Mouse (Mus musculus) heart, postnatal 10 days (tissue): ENCODE results near the gene Ppp2r5c. TPM values are rescaled to one million over a fixed set of nuclear protein-coding genes. Genes with fewer than 3 reads are reported as not detected.
A peak's percentile ranks its signal among the peaks of the same experiment; 100 is the strongest.

Source experiments
- DNase-seq, 2 experiments: peaks; one replicate each; pipeline ENCODE4 v3.0.0; 2021
- intact Hi-C: fragments of 180-260 bp; cut with DNase I; formaldehyde crosslinking; loops from one replicate; pipeline ENCODE4 v1.15.1; 2025
- total RNA-seq, 2 experiments: library from RNA; stranded (reverse); gene quantifications; 2 replicates each; pipeline ENCODE4 v1.2.3; 2021

Gene Ppp2r5c
- total RNA-seq, 2 experiments from 2014 or later: 112 to 124 TPM

DNA sequence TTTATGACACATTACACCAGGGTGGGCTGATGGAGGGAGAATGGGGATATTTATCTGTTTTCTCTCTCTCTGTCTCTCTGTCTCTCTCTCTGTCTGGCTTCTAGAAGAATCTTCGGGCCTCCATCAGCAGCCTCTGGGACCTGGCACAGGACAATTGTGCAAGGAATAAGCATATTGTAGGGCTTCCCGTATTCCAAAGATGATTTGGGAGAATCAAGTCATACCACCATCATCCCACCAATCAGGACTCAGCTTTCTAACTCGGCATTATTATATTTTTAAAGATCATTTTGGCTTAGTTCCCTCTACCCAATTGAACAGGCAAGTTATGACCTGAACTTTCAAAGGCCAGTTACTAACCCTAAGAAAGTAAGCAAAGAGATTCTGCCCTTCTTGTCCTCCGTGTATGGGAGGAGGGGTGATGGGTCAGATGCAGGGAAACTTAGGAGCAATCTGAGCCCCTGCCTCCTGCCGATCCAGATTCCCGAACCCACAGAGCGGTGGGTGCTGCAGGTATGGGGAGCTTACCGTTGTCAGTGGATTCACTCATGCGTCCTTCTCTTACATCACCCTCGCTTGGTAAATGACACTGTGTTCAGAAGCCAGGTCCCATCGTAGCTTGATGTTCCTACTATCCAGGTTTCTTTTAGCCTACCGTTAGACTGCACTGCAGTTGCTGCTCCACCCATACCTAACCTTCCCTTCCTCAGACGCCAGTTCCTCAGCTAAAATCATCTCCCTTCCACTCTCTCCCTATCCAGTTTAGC lies 153.5 kb downstream of the Ppp2r5c start:
- DNase-seq: no peak
- intact Hi-C loops: no loop called here

- peak; percentile 95 to 96 for DNase-seq
- intact Hi-C loops: no loop called here
These were observed 154.6 kb downstream of the Ppp2r5c start, which contains the start of gene Dync1h1 for GRCm38 (mm10) chr12:110601241-110602218. Gene Dync1h1, plus strand, starts transcription at chr12:110601452.

DNA sequence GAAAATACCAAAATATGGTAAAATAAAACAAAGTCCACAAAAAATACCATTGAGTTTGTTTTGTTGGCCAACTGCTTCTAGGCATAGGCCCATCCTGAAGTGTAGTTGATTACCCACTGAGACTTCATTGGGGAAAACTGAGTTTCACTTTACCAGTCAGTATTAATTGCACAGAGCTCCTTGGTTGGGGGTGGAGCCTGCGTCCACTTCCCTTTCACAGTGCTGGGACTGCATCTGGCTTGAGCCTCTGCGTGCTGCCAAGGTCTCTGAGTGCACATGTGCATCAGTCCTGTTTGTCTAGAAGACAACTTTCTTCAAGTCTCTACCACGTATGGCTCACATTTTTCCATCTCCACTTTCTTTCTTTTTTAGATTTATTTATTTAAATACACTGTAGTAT lies 159.2 kb downstream of the Ppp2r5c start:
- intact Hi-C loops: no loop called here
- DNase-seq: no peak

- intact Hi-C loops: no loop called here
- DNase-seq: no peak
These were observed 159.8 kb downstream of the Ppp2r5c start for GRCm38 (mm10) chr12:110606676-110607075.

- intact Hi-C loops: no loop called here
- peak; percentile 81 for DNase-seq
These were observed 161.7 kb downstream of the Ppp2r5c start for GRCm38 (mm10) chr12:110608460-110609152.

DNA sequence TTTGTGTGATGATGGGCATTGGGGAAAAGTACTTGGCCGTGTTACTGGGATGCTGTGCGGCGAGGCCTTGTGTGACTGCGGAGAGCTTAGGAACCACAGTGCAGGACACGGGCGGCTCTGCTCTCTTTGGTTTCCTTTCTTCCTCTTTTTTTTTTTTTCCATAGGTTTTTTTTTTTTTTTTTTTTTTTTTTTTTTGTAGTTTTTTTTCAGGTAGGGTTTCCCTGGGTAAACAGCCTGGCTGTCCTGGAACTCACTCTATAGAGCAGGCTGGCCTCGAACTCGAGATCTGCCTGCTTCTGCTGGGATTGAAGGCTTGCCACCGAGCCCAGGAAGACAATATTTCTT lies 162.2 kb downstream of the Ppp2r5c start:
- DNase-seq: no peak
- intact Hi-C loops: no loop called here

- intact Hi-C loops: no loop called here
These were observed 163.8 kb downstream of the Ppp2r5c start for GRCm38 (mm10) chr12:110610713-110611112.

DNA sequence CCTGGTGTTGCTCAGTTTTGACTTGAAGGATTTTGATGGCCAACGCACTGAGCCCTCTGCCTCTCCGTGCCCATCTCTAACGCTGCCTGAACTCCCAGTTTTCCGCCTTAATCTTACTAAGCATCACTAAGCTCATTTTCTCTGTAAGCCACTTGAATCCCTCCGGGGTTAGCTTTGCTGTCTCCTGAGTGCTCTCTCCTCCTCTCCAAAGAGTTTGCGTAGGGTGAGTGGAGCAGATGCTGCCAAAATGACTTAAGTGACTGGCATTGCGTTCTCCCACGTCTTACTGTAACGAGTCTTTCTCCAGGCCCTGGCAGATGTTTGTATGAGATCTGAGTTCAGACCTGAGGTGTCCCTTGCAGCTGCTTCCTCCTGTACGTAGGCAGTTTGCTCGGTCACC lies 183.1 kb downstream of the Ppp2r5c start:
- intact Hi-C loops: no loop called here
- no peak for DNase-seq

More at GRCm38 (mm10) chr12:110610713-110611112, 163.8 kb downstream of the Ppp2r5c start:
- DNase-seq: no peak

Other genes starting within 250 kb of the Ppp2r5c start
- gene Dio3, start 168.1 kb upstream of the Ppp2r5c start, total RNA-seq: not detected
- 100 to 1,000 TPM; 162 to 183 TPM for gene Dync1h1, start 154.3 kb downstream of the Ppp2r5c start, total RNA-seq
- not detected for gene 1700001K19Rik, start 235.5 kb downstream of the Ppp2r5c start, total RNA-seq